Mouse (Mus musculus): ENCODE results near the gene Gm38392. TPM values are rescaled to one million over a fixed set of nuclear protein-coding genes. Genes with fewer than 3 reads are reported as not detected.

The Gm38392 gene
- total RNA-seq, 2 experiments from 2014 or later: 0.33 to 0.43 TPM

- intact Hi-C loops (cut with DNase I): no loop called here
Measured at GRCm38 (mm10) chr3:88238866-88239391, 48.1 kb downstream of the Gm38392 start.

GRCm38 (mm10) chr3:88237556-88238194 is 49.3 kb downstream of the Gm38392 start:
- DNase-seq: no peak
- intact Hi-C loops (cut with DNase I): no loop called here

More at GRCm38 (mm10) chr3:88238866-88239391, 48.1 kb downstream of the Gm38392 start:
- no peak for DNase-seq

GRCm38 (mm10) chr3:88237161-88237555 is 49.9 kb downstream of the Gm38392 start:
- DNase-seq: no peak
- intact Hi-C loops (cut with DNase I): no loop called here

- intact Hi-C loops (cut with DNase I): no loop called here
- no peak for DNase-seq
Measured at GRCm38 (mm10) chr3:88235616-88236015, 51.4 kb downstream of the Gm38392 start.

GRCm38 (mm10) chr3:88235216-88235615 is 51.8 kb downstream of the Gm38392 start:
- intact Hi-C loops (cut with DNase I): no loop called here
- DNase-seq: no peak

- intact Hi-C loops (cut with DNase I): no loop called here
- no peak for DNase-seq
Measured at GRCm38 (mm10) chr3:88234041-88234440, 53.0 kb downstream of the Gm38392 start.

GRCm38 (mm10) chr3:88232851-88233649 is 54.0 kb downstream of the Gm38392 start:
- intact Hi-C loops (cut with DNase I): no loop called here
- DNase-seq: no peak

- intact Hi-C loops (cut with DNase I): no loop called here
Measured at GRCm38 (mm10) chr3:88232301-88232702, 54.7 kb downstream of the Gm38392 start.

GRCm38 (mm10) chr3:88231061-88231641 is 55.9 kb downstream of the Gm38392 start:
- intact Hi-C loops (cut with DNase I): no loop called here
- DNase-seq: no peak

More at GRCm38 (mm10) chr3:88232301-88232702, 54.7 kb downstream of the Gm38392 start:
- no peak for DNase-seq

- DNase-seq: no peak
- intact Hi-C loops (cut with DNase I): no loop called here
Measured at GRCm38 (mm10) chr3:88230262-88231047, 56.6 kb downstream of the Gm38392 start.

- no peak for DNase-seq
- intact Hi-C loops (cut with DNase I): no loop called here
Measured at GRCm38 (mm10) chr3:88229526-88229925, 57.5 kb downstream of the Gm38392 start.

GRCm38 (mm10) chr3:88228906-88229305 is 58.1 kb downstream of the Gm38392 start:
- intact Hi-C loops (cut with DNase I): no loop called here
- DNase-seq: no peak

GRCm38 (mm10) chr3:88227976-88228375 is 59.0 kb downstream of the Gm38392 start:
- intact Hi-C loops (cut with DNase I): no loop called here
- no peak for DNase-seq

- intact Hi-C loops (cut with DNase I): no loop called here
- no peak for DNase-seq
Measured at GRCm38 (mm10) chr3:88227260-88227659, 59.8 kb downstream of the Gm38392 start.

GRCm38 (mm10) chr3:88226101-88226845 is 60.7 kb downstream of the Gm38392 start:
- no peak for DNase-seq
- intact Hi-C loops (cut with DNase I): no loop called here

GRCm38 (mm10) chr3:88224929-88225328 is 62.1 kb downstream of the Gm38392 start:
- no peak for DNase-seq
- intact Hi-C loops (cut with DNase I): no loop called here

- DNase-seq: no peak
- intact Hi-C loops (cut with DNase I): no loop called here
Measured at GRCm38 (mm10) chr3:88222446-88222845, 64.6 kb downstream of the Gm38392 start.

GRCm38 (mm10) chr3:88221519-88222390 is 65.3 kb downstream of the Gm38392 start:
- intact Hi-C loops (cut with DNase I): no loop called here
- DNase-seq: no peak

GRCm38 (mm10) chr3:88220842-88221241 is 66.2 kb downstream of the Gm38392 start:
- intact Hi-C loops (cut with DNase I): no loop called here
- peak; percentile 64 to 71 for DNase-seq
